Mouse (Mus musculus): ENCODE data around the gene Sass6. TPM values are rescaled to one million over a fixed set of nuclear protein-coding genes. Genes with fewer than 3 reads are reported as not detected.

The Sass6 gene
- polyA plus RNA-seq, 2 experiments: 7.7 to 16.1 TPM

- no peak for TF ChIP-seq CTCF (IDR thresholded peaks at IDR 0.05; ENCODE audit: low read depth)
- no peak for TF ChIP-seq EP300 (IDR thresholded peaks at IDR 0.05; ENCODE audit: low read depth)
- Histone ChIP-seq H3K27me3 (ENCODE audit: control insufficient read depth, insufficient read depth, low read length) (no peaks in the 10 kb centered on the region), H3K9me3 (ENCODE audit: control insufficient read depth, low read length) (no peaks in the 10 kb centered on the region), H3K36me3 (replicated peaks; ENCODE audit: control insufficient read depth, insufficient read depth, low read depth) (peaks cover 50% of the 10 kb centered on the region), H3K4me1 (replicated peaks; ENCODE audit: control insufficient read depth in 2 of 2, insufficient read depth in 2 of 2, low read length in 1 of 2) (no peaks in the 10 kb centered on the region; a peak in 1 of 4 replicates), H3K4me2 (ENCODE audit: low read depth) (no peak overlapping the region), H3K4me3 (ENCODE audit: insufficient read depth in 1 of 2, low read depth in 2 of 2, low read length in 2 of 2) (no peak overlapping the region), H3K9ac (replicated peaks) (no peak overlapping the region), H3K27ac (no peak overlapping the region)
- 68% methylated on average over 5 of the region's 5 CpGs for WGBS (ENCODE audit: insufficient replicate concordance)
- no peak for ATAC-seq (ENCODE audit: insufficient read depth)
- DNase-seq (ENCODE audit: low read depth in 3 of 3, low spot score in 3 of 3): no peak
These were observed 41.0 kb downstream of the Sass6 start for GRCm38 (mm10) chr3:116635799-116636198.

GRCm38 (mm10) chr3:116637693-116638476 is 43.1 kb downstream of the Sass6 start:
- no peak for TF ChIP-seq EP300 (IDR thresholded peaks at IDR 0.05; ENCODE audit: low read depth)
- TF ChIP-seq CTCF (IDR thresholded peaks at IDR 0.05; ENCODE audit: low read depth): no peak
- Histone ChIP-seq H3K36me3 (replicated peaks; ENCODE audit: control insufficient read depth, insufficient read depth, low read depth) (peaks cover 52% of the 10 kb centered on the region), H3K4me1 (replicated peaks; ENCODE audit: control insufficient read depth in 2 of 2, insufficient read depth in 2 of 2, low read length in 1 of 2) (no peaks in the 10 kb centered on the region; a peak in 1 of 4 replicates), H3K27me3 (ENCODE audit: control insufficient read depth, insufficient read depth, low read length) (no peaks in the 10 kb centered on the region), H3K27ac (no peak overlapping the region), H3K9ac (replicated peaks) (no peak overlapping the region), H3K4me3 (ENCODE audit: insufficient read depth in 1 of 2, low read depth in 2 of 2, low read length in 2 of 2) (no peak overlapping the region), H3K4me2 (ENCODE audit: low read depth) (no peak overlapping the region), H3K9me3 (ENCODE audit: control insufficient read depth, low read length) (no peaks in the 10 kb centered on the region)
- ATAC-seq (ENCODE audit: insufficient read depth) (no peak), DNase-seq (ENCODE audit: low read depth in 3 of 3, low spot score in 3 of 3) (no peak)
- 72% methylated on average over 9 of the region's 9 CpGs for WGBS (ENCODE audit: insufficient replicate concordance)

GRCm38 (mm10) chr3:116638572-116638971 is 43.8 kb downstream of the Sass6 start:
- 87% methylated on average over 7 of the region's 7 CpGs for WGBS (ENCODE audit: insufficient replicate concordance)
- Histone ChIP-seq H3K36me3 (replicated peaks; ENCODE audit: control insufficient read depth, insufficient read depth, low read depth) (peaks cover 54% of the 10 kb centered on the region), H3K4me1 (replicated peaks; ENCODE audit: control insufficient read depth in 2 of 2, insufficient read depth in 2 of 2, low read length in 1 of 2) (no peaks in the 10 kb centered on the region; a peak in 1 of 4 replicates), H3K27me3 (ENCODE audit: control insufficient read depth, insufficient read depth, low read length) (no peaks in the 10 kb centered on the region), H3K4me2 (ENCODE audit: low read depth) (no peak overlapping the region), H3K9me3 (ENCODE audit: control insufficient read depth, low read length) (no peaks in the 10 kb centered on the region), H3K27ac (no peak overlapping the region), H3K9ac (replicated peaks) (no peak overlapping the region), H3K4me3 (ENCODE audit: insufficient read depth in 1 of 2, low read depth in 2 of 2, low read length in 2 of 2) (no peak overlapping the region)
- TF ChIP-seq CTCF (IDR thresholded peaks at IDR 0.05; ENCODE audit: low read depth) (no peak), EP300 (IDR thresholded peaks at IDR 0.05; ENCODE audit: low read depth) (no peak)
- DNase-seq (ENCODE audit: low read depth in 3 of 3, low spot score in 3 of 3): no peak
- ATAC-seq (ENCODE audit: insufficient read depth): no peak

GRCm38 (mm10) chr3:116640024-116640423 is 45.2 kb downstream of the Sass6 start:
- H3K9me3 ChIP-seq (ENCODE audit: control insufficient read depth, low read length): no peaks in the 10 kb centered on the region
- TF ChIP-seq CTCF (IDR thresholded peaks at IDR 0.05; ENCODE audit: low read depth) (no peak), EP300 (IDR thresholded peaks at IDR 0.05; ENCODE audit: low read depth) (no peak)
- H3K36me3 ChIP-seq (replicated peaks; ENCODE audit: control insufficient read depth, insufficient read depth, low read depth): peaks cover 50% of the 10 kb centered on the region
- 54% methylated on average over 1 of the region's 1 CpGs for WGBS (ENCODE audit: insufficient replicate concordance)
- peak in 1 of 3 experiments; percentile 35 for DNase-seq (ENCODE audit: low read depth in 3 of 3, low spot score in 3 of 3)
- H3K4me3 ChIP-seq (ENCODE audit: insufficient read depth in 1 of 2, low read depth in 2 of 2, low read length in 2 of 2): no peak overlapping the region
- H3K27ac ChIP-seq: no peak overlapping the region
- no peaks in the 10 kb centered on the region; a peak in 1 of 4 replicates for H3K4me1 ChIP-seq (replicated peaks; ENCODE audit: control insufficient read depth in 2 of 2, insufficient read depth in 2 of 2, low read length in 1 of 2)
- H3K9ac ChIP-seq (replicated peaks): no peak overlapping the region
- no peaks in the 10 kb centered on the region for H3K27me3 ChIP-seq (ENCODE audit: control insufficient read depth, insufficient read depth, low read length)
- H3K4me2 ChIP-seq (ENCODE audit: low read depth): no peak overlapping the region
- ATAC-seq (ENCODE audit: insufficient read depth): peak; percentile 65; the same call in 1 of the 2 replicates

- TF ChIP-seq EP300 (IDR thresholded peaks at IDR 0.05; ENCODE audit: low read depth) (no peak), CTCF (IDR thresholded peaks at IDR 0.05; ENCODE audit: low read depth) (no peak)
- no peak overlapping the region for H3K4me3 ChIP-seq (ENCODE audit: insufficient read depth in 1 of 2, low read depth in 2 of 2, low read length in 2 of 2)
- no peak overlapping the region for H3K9ac ChIP-seq (replicated peaks)
- peaks cover 46% of the 10 kb centered on the region for H3K36me3 ChIP-seq (replicated peaks; ENCODE audit: control insufficient read depth, insufficient read depth, low read depth)
- no peaks in the 10 kb centered on the region for H3K27me3 ChIP-seq (ENCODE audit: control insufficient read depth, insufficient read depth, low read length)
- H3K4me1 ChIP-seq (replicated peaks; ENCODE audit: control insufficient read depth in 2 of 2, insufficient read depth in 2 of 2, low read length in 1 of 2): no peaks in the 10 kb centered on the region; a peak in 1 of 4 replicates
- no peaks in the 10 kb centered on the region for H3K9me3 ChIP-seq (ENCODE audit: control insufficient read depth, low read length)
- ATAC-seq (ENCODE audit: insufficient read depth): no peak
- DNase-seq (ENCODE audit: low read depth in 3 of 3, low spot score in 3 of 3): no peak
- WGBS (ENCODE audit: insufficient replicate concordance): 84% methylated on average over 6 of the region's 6 CpGs
- no peak overlapping the region for H3K27ac ChIP-seq
- no peak overlapping the region for H3K4me2 ChIP-seq (ENCODE audit: low read depth)
These were observed 47.1 kb downstream of the Sass6 start for GRCm38 (mm10) chr3:116641811-116642371.
